Mouse (Mus musculus) cerebellum, adult 2 months (tissue): Measurements from ENCODE around the gene Exd2. TPM values are rescaled to one million over a fixed set of nuclear protein-coding genes. Genes with fewer than 3 reads are reported as not detected.
"Not testable (repeated sequence)": the region's sequence is repeated elsewhere in the genome, so short reads cannot be mapped to it uniquely, and the experiment has no call there.

ENCODE experiments used
- DNase-seq, 2 experiments: peaks; one replicate each; pipeline ENCODE4 v3.0.0; 2021
- H3K27ac ChIP-seq: fragments of 200-500 bp; 2 replicates; pipeline ENCODE4 v1.5.1; 2012; ENCODE audit warnings: low read length, control low read depth, inconsistent platforms; ENCODE audit not compliant: insufficient read depth
- H3K27me3 ChIP-seq: fragments of 200-500 bp; 2 replicates; pipeline ENCODE4 v1.6.1; 2012; ENCODE audit warnings: inconsistent platforms, mild to moderate bottlenecking, low read length, moderate library complexity; ENCODE audit not compliant: control insufficient read depth, insufficient read depth
- H3K4me1 ChIP-seq: fragments of 200-500 bp; 2 replicates; pipeline ENCODE4 v1.6.1; 2011; ENCODE audit warnings: low read length; ENCODE audit not compliant: control insufficient read depth, insufficient read depth
- H3K4me3 ChIP-seq: fragments of 200-500 bp; replicated peaks from 2 replicates; pipeline ENCODE3; 2011; ENCODE audit warnings: mild to moderate bottlenecking, low read depth, low read length, control low read depth; ENCODE audit not compliant: insufficient read depth
- CTCF ChIP-seq: fragments of 200-500 bp; IDR thresholded peaks from 2 replicates; pipeline ENCODE4 v1.5.1; 2011; ENCODE audit warnings: low read depth, mild to moderate bottlenecking, control low read depth, low read length, moderate library complexity, borderline replicate concordance; ENCODE audit not compliant: insufficient read depth
- POLR2A ChIP-seq: fragments of 200-500 bp; IDR thresholded peaks from 2 replicates; pipeline ENCODE4 v1.6.1; 2011; ENCODE audit warnings: low read length, control low read depth, borderline replicate concordance; ENCODE audit not compliant: insufficient read depth
- WGBS: fragments of 180-500 bp; shearing (Covaris S2); methylation state at CpG from one replicate; pipeline ENCODE4 v1.1.7; 2018; 5-methylcytosine and 5-hydroxymethylcytosine counted together
- polyA plus RNA-seq: library from polyadenylated mRNA; depleted of rRNA; stranded (reverse); fragments of >200 nt; gene quantifications from 2 replicates; pipeline ENCODE4 v1.2.3, GENCODE M21; 2012

The Exd2 gene
- polyA plus RNA-seq, 1 experiment, result 61.5 TPM

- 58% methylated on average over 4 of the region's 4 CpGs for WGBS
- DNase-seq, result no peak
- Histone ChIP-seq H3K27me3 (no peaks in the 10 kb centered on the region), H3K4me1 (no peaks in the 10 kb centered on the region), H3K4me3 (peak overlapping the region; percentile 98), H3K27ac (no peak overlapping the region; the same call in 1 of the 2 replicates)
- no peak for TF ChIP-seq POLR2A
- no peak for TF ChIP-seq CTCF
Measured at GRCm38 (mm10) chr12:80437051-80437675, 25.7 kb upstream of the Exd2 start.

GRCm38 (mm10) chr12:80440957-80441356 is 21.9 kb upstream of the Exd2 start:
- Histone ChIP-seq H3K27me3 (no peaks in the 10 kb centered on the region), H3K27ac (no peak overlapping the region), H3K4me3 (no peak overlapping the region), H3K4me1 (no peaks in the 10 kb centered on the region)
- WGBS, result 57% methylated on average over 2 of the region's 2 CpGs
- TF ChIP-seq CTCF (0 out of 2 replicates have a peak, but pooled peaks have one; percentile 11), POLR2A (no peak)
- no peak for DNase-seq

GRCm38 (mm10) chr12:80444525-80445109 is 18.3 kb upstream of the Exd2 start:
- Histone ChIP-seq H3K4me1 (no peaks in the 10 kb centered on the region), H3K4me3 (no peak overlapping the region), H3K27ac (no peak overlapping the region), H3K27me3 (no peaks in the 10 kb centered on the region)
- no peak for TF ChIP-seq POLR2A
- no peak for TF ChIP-seq CTCF
- 86% methylated on average over 9 of the region's 9 CpGs for WGBS
- no peak for DNase-seq

- H3K4me3 ChIP-seq, result no peak overlapping the region
- DNase-seq, result no peak
- no peaks in the 10 kb centered on the region for H3K27me3 ChIP-seq
- TF ChIP-seq POLR2A (no peak), CTCF (no peak)
- no peak overlapping the region for H3K27ac ChIP-seq
- H3K4me1 ChIP-seq, result no peaks in the 10 kb centered on the region
- 75% methylated on average over 1 of the region's 1 CpGs for WGBS
Measured at GRCm38 (mm10) chr12:80453506-80453905, 9.4 kb upstream of the Exd2 start.

- DNase-seq, result no peak
- Histone ChIP-seq H3K4me1 (no peaks in the 10 kb centered on the region), H3K27me3 (no peaks in the 10 kb centered on the region), H3K27ac (no peak overlapping the region), H3K4me3 (no peak overlapping the region)
- TF ChIP-seq POLR2A (no peak), CTCF (no peak)
- WGBS, result 66% methylated on average over 5 of the region's 5 CpGs
Measured at GRCm38 (mm10) chr12:80458033-80458432, 4.9 kb upstream of the Exd2 start.

- peak; percentile 11; the same call in 1 of the 2 replicates for TF ChIP-seq CTCF
- WGBS, result 8% methylated on average over 10 of the region's 10 CpGs
- peak; percentile 45 to 53 for DNase-seq
Measured at GRCm38 (mm10) chr12:80462292-80462896, 501 bp upstream of the Exd2 start.

GRCm38 (mm10) chr12:80463666-80464269 is 873 bp downstream of the Exd2 start:
- WGBS, result under 1% methylated on average over 17 of the region's 17 CpGs
- Histone ChIP-seq H3K4me3 (peak overlapping the region; percentile 94), H3K27ac (peak overlapping the region; percentile 73; the same call in 1 of the 2 replicates), H3K27me3 (no peaks in the 10 kb centered on the region), H3K4me1 (no peaks in the 10 kb centered on the region)
- peak; percentile 32 to 63 for DNase-seq
- no peak for TF ChIP-seq CTCF

More at GRCm38 (mm10) chr12:80462292-80462896, 501 bp upstream of the Exd2 start:
- not testable (repeated sequence) for H3K4me3 ChIP-seq, H3K4me1 ChIP-seq, H3K27me3 ChIP-seq, H3K27ac ChIP-seq
